Mouse (Mus musculus) monocyte, adult 5-6 weeks (primary cell): Measurements from ENCODE around the gene Tmem132c. TPM values are rescaled to one million over a fixed set of nuclear protein-coding genes. Genes with fewer than 3 reads are reported as not detected.
"Not testable (repeated sequence)": the region's sequence is repeated elsewhere in the genome, so short reads cannot be mapped to it uniquely, and the experiment has no call there.

Experiments used
- ATAC-seq: fragments of 153-309, 156-312 bp; replicated peaks from 2 replicates; pipeline ENCODE4 v1.8.0; 2017; ENCODE audit warnings: mild to moderate bottlenecking; ENCODE audit not compliant: low TSS enrichment, insufficient number of reproducible peaks, severe bottlenecking, poor library complexity, low FRiP score
- total RNA-seq: library from RNA; stranded (forward); fragments of 200-1000, 200-491, 200-594 nt; gene quantifications from 3 replicates; pipeline ENCODE4 v1.2.3, GENCODE M21; 2017

The Tmem132c gene
- total RNA-seq, 1 experiment from 2014 or later: not detected

DNA sequence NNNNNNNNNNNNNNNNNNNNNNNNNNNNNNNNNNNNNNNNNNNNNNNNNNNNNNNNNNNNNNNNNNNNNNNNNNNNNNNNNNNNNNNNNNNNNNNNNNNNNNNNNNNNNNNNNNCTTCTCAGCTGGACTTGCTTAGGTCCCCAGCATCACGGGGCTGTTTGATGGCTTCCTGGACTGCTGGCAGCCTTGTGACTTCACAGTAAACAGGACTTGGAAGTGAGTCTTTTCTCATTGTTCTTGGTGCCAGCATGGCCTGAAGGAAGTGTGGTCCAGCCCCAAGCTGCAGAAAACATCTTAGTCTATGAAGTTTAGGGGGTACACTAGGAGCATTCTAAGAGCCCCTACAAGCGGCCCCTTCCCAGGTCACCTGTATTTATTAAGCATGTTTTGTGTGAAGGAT is 83.0 kb downstream of the Tmem132c start:
- ATAC-seq: no peak

DNA sequence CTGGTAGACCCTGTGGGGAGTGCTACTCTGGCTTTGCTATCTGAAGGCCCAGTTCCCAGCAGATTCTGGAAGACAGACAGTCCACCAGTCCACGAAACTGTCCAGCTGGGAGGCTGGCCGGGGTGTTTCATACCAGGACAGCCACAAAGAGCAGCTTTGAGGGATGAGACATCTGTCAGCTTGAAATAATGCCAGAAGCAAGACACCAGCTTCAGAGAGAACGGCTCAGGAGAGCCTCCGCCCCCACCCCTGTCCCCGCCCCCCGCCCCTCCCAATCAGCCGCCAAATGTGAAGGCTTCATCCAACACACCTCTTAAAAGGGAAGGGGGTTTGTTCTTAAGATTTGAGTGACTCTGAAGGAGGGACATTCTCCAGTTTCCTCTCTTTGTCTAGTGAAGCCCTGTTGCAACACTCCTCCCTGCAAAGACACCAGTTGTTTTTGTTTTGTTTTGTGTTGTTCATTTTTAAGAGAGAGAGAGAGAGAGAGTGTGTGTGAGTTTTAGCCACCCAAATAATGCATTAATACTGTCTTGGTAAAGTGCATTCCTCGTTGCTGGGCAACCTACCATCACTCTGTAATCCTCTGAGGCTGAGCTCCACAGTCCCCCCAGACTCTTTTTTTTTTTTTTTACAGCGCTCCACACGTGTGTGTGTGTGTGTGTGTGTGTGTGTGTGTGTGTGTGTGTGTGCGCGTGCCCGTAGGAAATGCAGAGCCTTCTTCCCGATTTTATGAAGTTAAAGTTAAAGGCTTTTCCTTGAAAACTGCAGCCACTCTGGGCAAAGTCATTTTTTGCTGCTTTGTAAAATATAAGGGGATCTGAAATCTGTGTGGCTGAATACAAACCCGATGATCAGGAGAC is 94.7 kb downstream of the Tmem132c start:
- ATAC-seq: no peak

DNA sequence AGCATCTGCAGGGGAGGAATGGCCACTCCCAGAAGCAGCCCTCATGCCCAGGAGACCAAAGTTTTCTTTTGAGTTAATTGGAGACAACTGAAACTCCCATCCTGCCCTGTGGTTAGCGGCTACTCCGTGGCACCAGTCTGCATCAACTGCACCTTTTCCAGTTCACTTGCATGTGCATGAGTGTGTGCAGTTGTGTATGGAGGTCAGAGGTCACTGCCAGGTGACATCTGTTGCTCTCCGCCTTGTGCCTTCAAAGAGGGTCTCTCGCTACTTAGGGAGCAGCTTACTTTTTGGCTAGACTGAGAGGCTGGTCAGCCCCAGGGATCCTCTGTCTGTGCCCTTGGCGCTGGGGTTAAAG is 95.3 kb downstream of the Tmem132c start:
- ATAC-seq: no peak

DNA sequence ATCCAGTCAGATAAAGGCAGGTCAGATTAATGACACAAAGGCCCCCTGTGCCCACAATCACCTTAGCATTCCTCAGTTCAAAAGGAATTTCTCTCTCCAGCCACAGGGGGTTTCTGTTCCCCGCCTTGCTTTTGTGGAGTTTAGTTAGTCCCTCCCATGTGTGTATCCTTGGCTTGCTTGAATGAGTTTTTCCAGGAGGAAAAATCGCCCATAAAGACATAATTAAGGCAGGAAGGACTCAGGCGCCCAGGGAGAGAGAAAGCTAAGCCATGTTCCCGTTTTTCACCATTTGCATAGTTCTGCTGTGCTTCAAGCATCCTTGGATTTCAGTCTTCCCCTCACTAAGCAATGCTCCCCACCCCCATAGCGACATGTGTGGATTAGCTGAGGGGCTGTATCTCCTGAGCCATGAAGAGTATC is 97.4 kb downstream of the Tmem132c start:
- ATAC-seq: no peak

DNA sequence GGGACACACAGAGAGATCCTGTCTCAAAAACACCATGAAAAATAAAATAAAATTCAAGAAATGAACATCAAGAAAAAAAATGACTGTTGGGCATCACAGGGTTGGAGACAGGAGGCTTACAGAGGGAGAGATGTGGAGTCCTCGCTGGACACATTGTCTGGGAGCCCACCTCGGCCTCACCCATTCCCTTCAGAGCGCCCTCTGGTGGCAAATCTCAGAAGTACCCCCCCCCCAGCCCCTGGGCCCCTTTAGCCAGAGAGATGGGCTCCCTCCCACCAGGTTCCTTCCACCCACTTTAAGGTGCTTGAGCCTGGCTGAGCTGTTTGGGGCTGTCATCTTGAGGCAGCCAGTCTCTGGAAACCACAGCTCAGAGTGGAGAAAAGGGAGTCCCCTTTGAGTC is 99.5 kb downstream of the Tmem132c start:
- ATAC-seq: no peak

DNA sequence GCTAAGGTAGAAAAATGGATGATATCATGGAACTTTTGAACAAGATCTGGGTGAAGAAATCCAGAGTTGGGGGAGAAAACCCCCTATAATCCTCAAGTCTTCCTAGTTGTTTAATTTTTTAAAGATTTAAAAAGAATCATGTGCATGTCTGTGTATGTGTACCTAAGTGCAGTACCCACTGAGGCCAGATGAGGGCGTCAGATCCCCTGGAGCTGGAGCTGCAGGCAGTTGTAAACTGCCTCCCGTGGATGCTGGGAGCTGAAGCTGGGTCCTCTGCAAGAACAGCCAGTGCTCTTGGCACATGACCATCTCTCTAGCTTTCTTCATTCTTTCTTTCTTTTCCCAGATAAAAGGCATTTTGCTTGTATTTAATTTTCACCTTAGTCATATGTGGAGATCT is 103.1 kb downstream of the Tmem132c start:
- ATAC-seq: no peak

DNA sequence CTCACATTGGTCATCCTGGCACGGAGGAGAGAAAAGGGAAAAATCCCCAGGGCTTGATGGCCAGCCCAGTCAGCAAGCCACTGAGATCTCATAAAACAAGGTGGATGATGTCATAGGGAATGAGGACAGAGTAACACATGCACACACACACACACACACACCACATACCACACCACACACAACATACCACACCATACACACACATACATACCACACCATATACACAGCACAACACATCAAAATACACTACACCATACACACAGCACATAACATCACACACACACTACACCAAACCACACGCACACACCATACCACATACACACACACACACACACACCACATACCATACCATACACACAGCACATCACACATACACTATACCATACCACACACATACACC is 104.8 kb downstream of the Tmem132c start:
- ATAC-seq: no peak

DNA sequence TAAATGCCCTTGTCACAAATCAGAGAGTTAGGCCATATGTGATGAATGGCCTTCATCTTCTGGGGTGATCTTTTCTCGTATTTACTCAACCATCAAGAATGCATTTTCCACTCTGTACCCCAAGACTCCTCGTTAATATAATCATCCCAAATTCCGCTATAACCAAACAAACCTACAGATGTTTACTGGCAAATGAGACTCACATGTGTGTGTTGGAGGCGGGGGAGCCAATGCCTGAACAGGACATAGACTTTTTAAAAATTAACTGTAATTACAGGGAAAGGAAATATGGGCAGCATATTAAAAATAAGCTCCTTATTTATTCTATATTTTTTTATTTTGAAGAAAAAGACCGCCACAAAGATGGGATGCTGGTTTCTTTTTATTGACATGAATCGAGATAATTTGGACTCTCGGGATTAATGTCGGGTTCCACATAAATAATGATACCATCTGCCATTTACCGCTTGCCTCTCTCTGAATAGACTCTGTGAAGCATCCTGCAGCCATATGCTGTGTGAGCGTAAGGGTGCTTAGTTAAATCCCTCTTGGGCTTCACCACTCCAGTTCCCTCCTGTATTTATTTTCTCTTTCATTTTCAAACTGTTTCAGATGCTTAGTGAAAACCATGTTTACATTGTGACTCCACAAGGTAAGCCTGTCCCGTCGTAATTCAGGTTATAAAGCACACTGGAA is 105.6 kb downstream of the Tmem132c start:
- no peak for ATAC-seq

DNA sequence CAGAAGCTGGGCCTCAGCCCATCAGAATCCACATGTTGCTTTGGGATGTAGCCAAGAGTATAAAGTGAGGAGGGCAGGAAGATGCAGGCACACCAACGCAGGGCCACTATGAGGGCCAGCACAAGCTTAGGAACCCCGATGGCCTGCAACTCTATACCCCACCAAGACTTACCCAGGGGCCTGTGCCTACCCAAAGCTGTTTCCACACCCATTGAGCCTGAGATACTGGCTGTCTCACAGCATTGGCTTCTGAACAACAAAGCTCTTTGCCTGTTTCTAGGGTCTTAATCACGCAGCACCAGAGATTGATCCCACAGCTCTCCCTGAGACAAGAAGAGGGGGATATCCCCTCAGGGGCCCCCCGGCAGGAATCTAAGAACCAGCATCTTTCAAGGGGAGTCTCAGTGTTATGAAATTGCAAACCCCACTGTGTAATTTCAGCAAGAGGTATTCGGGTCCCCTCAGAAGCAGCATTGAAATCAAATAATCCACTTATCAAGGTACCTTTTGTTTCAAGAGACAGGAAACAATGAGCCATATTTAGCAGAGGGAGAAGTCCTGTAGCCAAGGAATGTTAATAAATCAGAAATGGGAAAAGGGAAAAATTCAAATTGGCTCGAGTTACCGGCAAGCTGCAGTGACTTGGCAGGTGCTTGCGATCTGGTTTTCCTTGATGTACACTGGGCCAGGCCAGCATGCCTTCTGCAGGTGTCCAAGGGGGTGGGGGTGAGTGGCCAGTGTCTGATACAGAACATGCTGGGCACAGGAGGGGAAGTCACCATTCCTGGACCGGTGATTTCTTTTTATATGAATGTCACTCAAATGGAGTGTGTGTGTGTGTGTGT is 107.8 kb downstream of the Tmem132c start:
- no peak for ATAC-seq

DNA sequence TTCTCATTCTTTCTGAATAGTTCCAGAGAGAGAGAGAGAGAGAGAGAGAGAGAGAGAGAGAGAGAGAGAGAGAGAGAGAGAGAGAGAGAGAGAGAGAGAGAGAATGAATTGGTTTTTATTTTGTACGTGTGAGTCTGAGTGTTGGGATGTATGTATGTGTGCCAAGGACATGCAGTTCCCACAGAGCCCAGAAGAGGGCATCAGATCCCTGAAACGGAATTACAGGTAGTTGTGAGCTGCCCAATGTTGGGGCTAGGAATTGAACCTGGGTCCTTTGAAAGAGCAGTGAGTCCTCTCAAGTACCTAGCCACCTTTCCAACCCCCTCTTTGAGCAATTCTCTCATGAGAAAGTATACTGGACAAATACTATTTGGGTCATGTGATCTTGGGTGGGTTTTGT is 111.4 kb downstream of the Tmem132c start:
- ATAC-seq: no peak

DNA sequence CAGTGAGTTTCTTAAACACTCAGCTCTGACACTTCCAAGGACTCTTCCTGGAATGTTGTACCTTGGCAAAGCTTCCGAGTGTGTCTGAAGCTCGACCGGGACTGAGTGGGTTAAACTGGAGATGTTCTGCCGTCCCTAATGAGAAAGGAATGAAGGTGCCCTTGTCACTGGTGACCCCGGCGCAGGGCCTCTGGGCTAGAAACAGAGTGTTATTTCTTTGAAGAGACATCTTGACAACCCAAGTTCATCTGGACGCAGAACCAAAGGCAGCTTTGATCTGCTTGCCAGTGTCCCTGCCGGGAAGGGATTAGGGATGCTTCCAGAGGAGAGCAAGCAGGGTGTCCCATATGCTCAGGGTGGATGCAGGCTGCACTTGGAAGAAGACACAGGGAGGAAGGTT is 114.2 kb downstream of the Tmem132c start:
- ATAC-seq: no peak

DNA sequence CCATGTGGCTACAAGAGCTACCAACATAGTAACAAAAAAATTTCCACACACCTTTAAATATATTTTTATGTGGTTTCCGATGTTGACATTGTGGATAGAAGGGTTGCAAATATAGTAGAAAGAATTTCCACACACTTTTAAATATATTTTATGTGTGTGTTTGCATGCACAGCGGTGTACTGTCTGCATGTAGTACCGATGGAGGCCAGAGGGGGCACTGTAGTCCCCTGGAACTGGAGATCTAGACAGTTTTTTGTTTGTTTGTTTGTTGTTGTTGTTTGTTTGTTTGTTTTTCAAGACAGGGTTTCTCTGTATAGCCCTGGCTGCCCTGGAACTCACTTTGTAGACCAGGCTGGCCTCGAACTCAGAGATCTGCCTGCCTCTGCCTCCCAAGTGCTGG is 116.3 kb downstream of the Tmem132c start:
- not testable (repeated sequence) for ATAC-seq

DNA sequence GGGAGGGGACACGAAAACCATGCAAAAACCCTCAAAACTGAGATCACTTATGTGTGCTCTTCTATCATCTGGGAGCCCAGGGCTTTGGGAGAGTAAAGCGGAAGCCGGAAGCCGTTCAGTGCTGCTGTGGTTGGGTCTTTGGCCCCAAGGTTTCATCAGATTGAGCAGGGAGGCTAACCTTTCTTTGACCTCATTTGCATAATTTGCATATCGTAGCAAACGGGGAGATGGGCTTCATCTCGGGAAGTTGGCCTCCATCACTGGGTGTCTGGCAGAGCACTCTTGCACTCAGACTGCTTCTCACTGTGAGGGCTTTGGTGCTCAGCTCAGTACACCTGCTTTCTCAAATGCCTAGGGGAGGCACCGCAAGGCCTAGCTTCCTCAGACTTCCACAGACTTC is 119.5 kb downstream of the Tmem132c start:
- no peak for ATAC-seq

DNA sequence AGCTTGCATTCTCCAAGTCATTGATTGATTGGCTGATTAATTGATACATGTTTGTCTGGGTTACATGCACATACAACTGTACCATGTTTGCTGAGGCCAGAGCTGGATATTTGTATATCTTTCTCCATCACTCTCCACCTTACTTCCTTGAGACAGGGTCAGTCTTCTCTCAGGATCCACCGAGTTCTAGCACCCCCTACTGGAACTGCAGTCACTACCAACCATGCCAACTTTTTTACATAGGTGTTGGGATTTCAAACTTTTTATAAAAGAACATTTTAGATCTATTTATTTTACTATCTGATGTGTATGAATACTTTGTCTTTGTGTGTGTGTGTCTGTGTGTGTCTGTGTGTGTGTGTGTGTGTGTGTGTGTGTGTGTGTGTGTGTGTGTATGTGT is 123.5 kb downstream of the Tmem132c start:
- ATAC-seq: no peak

DNA sequence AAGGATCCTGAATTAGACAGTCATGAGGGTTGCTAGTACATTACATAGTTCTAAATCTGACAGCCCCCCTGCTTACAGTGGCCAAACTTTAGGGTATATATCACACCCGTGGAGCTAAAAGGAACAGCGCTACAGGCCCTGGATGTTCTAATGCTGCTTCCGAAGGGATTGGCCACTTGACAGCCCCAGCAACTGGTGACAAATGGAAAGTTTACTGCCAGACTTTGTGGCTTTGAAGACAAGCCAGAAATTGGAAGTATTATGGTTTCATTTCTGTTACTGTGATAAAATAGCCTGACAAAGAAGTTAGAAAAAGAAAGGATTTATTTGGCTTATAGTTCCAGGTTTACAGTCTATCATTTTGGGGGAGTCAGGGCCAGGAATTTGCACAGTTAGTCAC is 126.6 kb downstream of the Tmem132c start:
- ATAC-seq: no peak

DNA sequence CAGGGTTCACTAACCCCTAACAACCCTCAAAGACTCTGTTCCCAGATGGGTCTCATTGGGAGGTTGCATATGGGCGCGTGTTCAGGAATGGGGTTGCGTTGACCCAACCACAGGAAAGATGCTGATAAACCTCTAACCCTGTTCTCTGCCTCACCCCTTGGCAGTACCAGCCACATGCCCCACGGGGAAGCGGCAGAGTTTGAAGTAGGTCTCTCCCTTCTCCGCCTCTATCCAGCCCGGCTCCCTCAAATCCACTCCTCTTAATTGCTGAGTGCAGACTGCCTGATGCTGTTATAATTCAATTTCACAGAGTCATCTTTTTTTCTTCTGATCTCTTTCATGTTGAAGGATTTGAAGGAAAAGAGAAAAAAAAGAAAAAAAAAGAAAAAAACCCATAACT is 128.2 kb downstream of the Tmem132c start:
- ATAC-seq: no peak

DNA sequence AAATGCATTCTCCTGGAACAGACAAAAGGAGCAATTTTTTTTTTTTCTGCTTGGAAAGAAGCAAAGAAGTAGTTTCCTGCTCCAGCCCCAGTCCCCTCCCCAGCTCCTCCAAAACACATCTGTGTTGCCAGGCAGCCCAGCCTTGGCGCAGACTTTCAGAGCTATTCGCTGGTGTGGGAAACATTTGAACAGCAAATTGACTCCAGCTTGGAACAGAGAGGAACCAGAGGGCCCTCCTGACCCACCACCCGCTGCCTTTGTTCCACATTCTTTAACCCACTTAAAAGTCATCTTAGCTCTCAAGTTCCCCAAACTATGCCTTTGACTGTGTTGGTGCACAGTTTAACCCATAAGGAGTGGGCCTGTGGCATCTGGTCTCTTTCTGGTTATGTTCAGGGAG is 128.9 kb downstream of the Tmem132c start:
- no peak for ATAC-seq

DNA sequence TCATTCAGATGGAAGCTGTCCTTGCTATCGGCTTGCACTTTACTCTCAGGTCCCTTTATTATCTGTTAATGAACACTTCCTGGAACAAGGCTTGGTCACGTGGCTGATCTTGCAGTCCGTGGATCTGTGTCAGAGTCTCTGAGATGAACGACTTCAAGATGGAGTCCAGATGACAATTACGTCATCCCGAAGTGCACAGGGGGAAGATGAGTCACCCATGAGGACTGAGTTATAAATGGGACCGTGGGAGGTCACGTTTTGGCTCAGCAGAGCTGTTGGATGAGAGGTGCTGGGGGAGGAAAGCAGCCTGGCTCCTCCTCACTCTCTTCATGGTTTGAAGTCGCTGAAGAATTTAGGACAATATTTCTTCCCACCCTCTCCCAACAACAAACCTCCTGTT is 132.6 kb downstream of the Tmem132c start:
- ATAC-seq: no peak

DNA sequence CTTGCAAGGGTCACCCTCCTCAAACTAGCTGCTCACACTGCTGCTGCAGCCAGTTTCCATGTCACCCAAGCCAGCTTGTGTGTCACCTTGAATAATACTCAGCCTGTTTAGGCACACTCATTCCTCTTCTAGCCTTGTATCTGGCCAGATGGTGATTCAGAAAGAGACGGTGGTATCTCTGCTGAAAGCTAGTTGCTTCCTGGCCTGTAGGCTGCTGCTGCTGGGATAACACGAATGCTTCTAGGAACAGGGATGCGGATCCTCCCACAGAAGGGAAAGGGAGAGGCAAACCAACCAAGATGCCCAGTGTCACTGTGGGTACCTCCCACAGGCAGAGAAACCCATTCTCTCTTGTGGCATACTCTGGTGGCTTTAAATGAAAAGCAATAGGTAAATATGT is 134.0 kb downstream of the Tmem132c start:
- ATAC-seq: no peak
